Mouse (Mus musculus) frontal cortex, postnatal 14 days (tissue): Measurements from ENCODE around the gene Sec14l4.
A peak's percentile ranks its signal among the peaks of the same experiment; 100 is the strongest.

ENCODE experiments used
- DNase-seq, 2 experiments: peaks; one replicate each; pipeline ENCODE4 v3.0.0; 2022; ENCODE audit warnings: low spot score in 2 of 2

Gene Sec14l4

GRCm38 (mm10) chr11:4078267-4078933, 47.1 kb downstream of the Sec14l4 start:
- no peak for DNase-seq

GRCm38 (mm10) chr11:4080219-4080618, 49.0 kb downstream of the Sec14l4 start:
- DNase-seq, result peak in 1 of 2 experiments; percentile 62

- peak in 1 of 2 experiments; percentile 62 for DNase-seq
Observed at GRCm38 (mm10) chr11:4083316-4084078, 52.2 kb downstream of the Sec14l4 start.

- no peak for DNase-seq
Observed at GRCm38 (mm10) chr11:4086246-4086645, 55.0 kb downstream of the Sec14l4 start.

- no peak for DNase-seq
Observed at GRCm38 (mm10) chr11:4087267-4087666, 56.0 kb downstream of the Sec14l4 start.

GRCm38 (mm10) chr11:4093459-4094377, 62.5 kb downstream of the Sec14l4 start:
- DNase-seq, result no peak

GRCm38 (mm10) chr11:4094378-4095170, 63.3 kb downstream of the Sec14l4 start:
- peak in 1 of 2 experiments; percentile 62 for DNase-seq

GRCm38 (mm10) chr11:4095171-4096053, 64.2 kb downstream of the Sec14l4 start, which contains the start of gene Mtfp1:
Mtfp1 (minus strand) TSS chr11:4095445.
- peak in 1 of 2 experiments; percentile 43 for DNase-seq

- DNase-seq, result peak; percentile 97
Observed at GRCm38 (mm10) chr11:4096054-4096984, 65.1 kb downstream of the Sec14l4 start.

- DNase-seq, result no peak
Observed at GRCm38 (mm10) chr11:4097091-4097621, 65.9 kb downstream of the Sec14l4 start.
